Mouse (Mus musculus): ENCODE data around the gene Nubp2. TPM values are rescaled to one million over a fixed set of nuclear protein-coding genes. Genes with fewer than 3 reads are reported as not detected.

Gene Nubp2
- total and polyA plus RNA-seq, 3 experiments = 70.9 to 124 (median 89.1) TPM

DNA sequence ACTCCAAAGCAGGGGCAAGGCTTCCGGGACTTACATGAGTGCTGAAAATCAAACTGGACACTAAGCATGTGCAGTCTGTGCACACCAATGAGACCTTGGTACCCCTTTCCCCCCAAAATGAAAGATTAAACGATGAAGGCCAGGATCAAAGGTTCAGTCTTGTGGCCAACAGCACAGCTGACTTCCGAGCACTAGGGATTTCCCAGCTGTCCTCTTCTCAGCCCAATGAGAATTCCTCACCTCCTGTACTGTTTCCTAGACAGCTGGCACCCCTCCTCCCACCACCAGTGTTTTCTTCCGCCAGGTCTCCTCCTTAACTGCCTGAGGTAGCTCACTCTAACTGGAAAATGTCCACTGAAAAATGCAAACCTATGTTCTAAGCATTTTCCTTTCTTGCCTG is 47.0 kb upstream of the Nubp2 start:
- Histone ChIP-seq H3K79me2 (replicated peaks; ENCODE audit: control insufficient read depth, extremely low read depth, insufficient read depth, poor library complexity, severe bottlenecking) (peaks cover 74% of the 10 kb centered on the region), H3K27me3 (replicated peaks) (no peaks in the 10 kb centered on the region), H3K4me2 (ENCODE audit: insufficient read depth, low read depth, poor library complexity, severe bottlenecking) (no peak overlapping the region; the same call in 1 of the 2 replicates), H3K9ac (ENCODE audit: insufficient read depth, low read depth) (no peak overlapping the region), H3K36me3 (replicated peaks in 1 of 2; ENCODE audit: control insufficient read depth in 1 of 2, insufficient read depth in 1 of 2, low read length in 1 of 2) (peaks cover 11 to 52% of the 10 kb centered on the region in 2 experiments), H3K4me1 (ENCODE audit: control insufficient read depth in 1 of 2, insufficient read depth in 2 of 2) (peaks cover 8 to 39% of the 10 kb centered on the region in 2 experiments; a peak in 3 of 4 replicates), H3K9me3 (replicated peaks; ENCODE audit: low read length) (no peaks in the 10 kb centered on the region), H3K4me3 (replicated peaks in 1 of 3; ENCODE audit: low read depth in 2 of 3, low read length in 2 of 3, poor library complexity in 1 of 3) (no peak overlapping the region), H3K27ac (ENCODE audit: insufficient read depth, low read depth) (no peak overlapping the region)
- dilution Hi-C loops (cut with MboI; ENCODE audit: extremely low pct_ligation_motif_present, extremely low pct_unique_long_range_greater_than_20kb, low sequenced_read_pairs) = no loop called here
- no peak for DNase-seq (ENCODE audit: extremely low read depth)
- in situ Hi-C loops (cut with MboI; ENCODE audit: low pct_ligation_motif_present, low pct_unique_long_range_greater_than_20kb, low sequenced_read_pairs) = no loop called here
- TF ChIP-seq RCOR1 (conservative IDR thresholded peaks at IDR 0.05; ENCODE audit: low read depth, low read length) (no peak), CHD2 (IDR thresholded peaks at IDR 0.05; ENCODE audit: low read length) (no peak), POLR2AphosphoS2 (IDR thresholded peaks at IDR 0.05; ENCODE audit: low read depth, low read length) (no peak), MAZ (IDR thresholded peaks at IDR 0.05; ENCODE audit: low read depth, low read length) (no peak), MAX (IDR thresholded peaks at IDR 0.05; ENCODE audit: low read length) (no peak), UBTF (IDR thresholded peaks at IDR 0.05; ENCODE audit: low read depth, low read length) (no peak), ZKSCAN1 (IDR thresholded peaks at IDR 0.05; ENCODE audit: borderline replicate concordance, low read depth, low read length) (no peak), SMC3 (IDR thresholded peaks at IDR 0.05; ENCODE audit: low read depth, low read length) (no peak), KAT2A (IDR thresholded peaks at IDR 0.05; ENCODE audit: insufficient replicate concordance, low read length) (no peak), MAFK (IDR thresholded peaks at IDR 0.05; ENCODE audit: insufficient replicate concordance, low read length) (no peak), TBP (conservative IDR thresholded peaks at IDR 0.05; ENCODE audit: low read depth, low read length) (no peak), IRF4 (IDR thresholded peaks at IDR 0.05; ENCODE audit: low read depth, low read length) (no peak), EP300 (IDR thresholded peaks at IDR 0.05; ENCODE audit: low read length) (no peak), JUND (conservative IDR thresholded peaks at IDR 0.05; ENCODE audit: low read depth, low read length) (no peak), USF1 (IDR thresholded peaks at IDR 0.05; ENCODE audit: low read depth, low read length) (no peak)

DNA sequence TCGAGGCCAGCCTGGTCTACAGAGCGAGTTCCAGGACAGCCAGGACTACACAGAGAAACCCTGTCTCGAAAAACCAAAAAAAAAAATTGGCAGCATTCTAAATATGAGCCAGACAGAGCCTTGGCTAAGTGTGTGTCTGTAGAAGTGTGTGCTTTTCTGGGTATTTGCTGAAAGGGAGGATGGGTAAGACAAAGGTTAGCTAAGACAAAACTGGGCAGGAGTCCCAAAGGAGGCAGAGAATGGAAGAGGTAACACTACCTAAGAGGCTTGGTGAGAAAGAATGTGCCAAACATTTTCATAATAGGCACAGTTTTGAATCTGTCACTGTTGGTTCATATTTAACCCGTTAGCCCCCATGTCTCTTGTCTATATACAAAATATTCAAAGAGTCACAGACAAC is 46.3 kb upstream of the Nubp2 start:
- H3K27me3 ChIP-seq (replicated peaks) = no peaks in the 10 kb centered on the region
- TF ChIP-seq CTCF (conservative IDR thresholded peaks at IDR 0.05 in 1 of 2, IDR thresholded peaks at IDR 0.05 in 1 of 2; ENCODE audit: low read depth in 2 of 2, low read length in 2 of 2) (no peak), ELF1 (IDR thresholded peaks at IDR 0.05; ENCODE audit: low read depth, low read length) (no peak), IRF4 (IDR thresholded peaks at IDR 0.05; ENCODE audit: low read depth, low read length) (no peak), ZKSCAN1 (IDR thresholded peaks at IDR 0.05; ENCODE audit: borderline replicate concordance, low read depth, low read length) (no peak), JUND (conservative IDR thresholded peaks at IDR 0.05; ENCODE audit: low read depth, low read length) (no peak), ZNF384 (IDR thresholded peaks at IDR 0.05; ENCODE audit: low read depth, low read length) (no peak), MAFK (IDR thresholded peaks at IDR 0.05; ENCODE audit: insufficient replicate concordance, low read length) (no peak), HCFC1 (IDR thresholded peaks at IDR 0.05; ENCODE audit: low read depth, low read length) (no peak), SMC3 (IDR thresholded peaks at IDR 0.05; ENCODE audit: low read depth, low read length) (no peak)
- DNase-seq (ENCODE audit: extremely low read depth) = no peak
- H3K4me2 ChIP-seq (ENCODE audit: insufficient read depth, low read depth, poor library complexity, severe bottlenecking) = no peak overlapping the region
- H3K79me2 ChIP-seq (replicated peaks; ENCODE audit: control insufficient read depth, extremely low read depth, insufficient read depth, poor library complexity, severe bottlenecking) = peaks cover 76% of the 10 kb centered on the region
- H3K4me3 ChIP-seq (replicated peaks in 1 of 3; ENCODE audit: low read depth in 2 of 3, low read length in 2 of 3, poor library complexity in 1 of 3) = no peak overlapping the region
- H3K9ac ChIP-seq (ENCODE audit: insufficient read depth, low read depth) = no peak overlapping the region
- H3K27ac ChIP-seq (ENCODE audit: insufficient read depth, low read depth) = no peak overlapping the region
- H3K9me3 ChIP-seq (replicated peaks; ENCODE audit: low read length) = no peaks in the 10 kb centered on the region
- H3K36me3 ChIP-seq (replicated peaks in 1 of 2; ENCODE audit: control insufficient read depth in 1 of 2, insufficient read depth in 1 of 2, low read length in 1 of 2) = peaks cover 17 to 58% of the 10 kb centered on the region in 2 experiments
- dilution Hi-C loops (cut with MboI; ENCODE audit: extremely low pct_ligation_motif_present, extremely low pct_unique_long_range_greater_than_20kb, low sequenced_read_pairs) (no loop called here), in situ Hi-C loops (cut with MboI; ENCODE audit: low pct_ligation_motif_present, low pct_unique_long_range_greater_than_20kb, low sequenced_read_pairs) (no loop called here)
- peaks cover 8 to 39% of the 10 kb centered on the region in 2 experiments; a peak in 3 of 4 replicates for H3K4me1 ChIP-seq (ENCODE audit: control insufficient read depth in 1 of 2, insufficient read depth in 2 of 2)
